Mouse (Mus musculus): ENCODE measurements around the gene Pole3.

GRCm38 (mm10) chr4:62525489-62525811 lies 582 bp upstream of the Pole3 start:
- no peak for TF ChIP-seq ETS1 (conservative IDR thresholded peaks at IDR 0.05; ENCODE audit: low read depth, low read length)
- TF ChIP-seq POLR2A (IDR thresholded peaks at IDR 0.05; ENCODE audit: low read depth, low read length), result no peak
- no peak for TF ChIP-seq CTCF (conservative IDR thresholded peaks at IDR 0.05 in 1 of 2, IDR thresholded peaks at IDR 0.05 in 1 of 2; ENCODE audit: low read depth in 2 of 2, low read length in 2 of 2)
- no peak for TF ChIP-seq ZNF384 (IDR thresholded peaks at IDR 0.05; ENCODE audit: low read depth, low read length)
